Mouse (Mus musculus) forebrain, postnatal 0 days (tissue): ENCODE data around the gene Nop10. TPM values are rescaled to one million over a fixed set of nuclear protein-coding genes. Genes with fewer than 3 reads are reported as not detected.

Experiments used
- ATAC-seq: fragments of 200-750 bp; cut with Nextera tagmentation; 2 replicates; pipeline ENCODE4 v1.8.0; 2017; ENCODE audit warnings: mild to moderate bottlenecking, moderate library complexity
- DNase-seq: peaks from one replicate; pipeline ENCODE4 v3.0.0-alpha.2; 2015
- H3K27ac ChIP-seq: fragments of 300-500 bp; sonication (generic); 2 replicates; pipeline ENCODE4 v1.5.1; 2014; ENCODE audit warnings: low read depth, mild to moderate bottlenecking, antibody characterized with exemption, low read length, moderate library complexity, mixed read lengths
- H3K27me3 ChIP-seq: fragments of 300-500 bp; sonication (generic); 2 replicates; pipeline ENCODE4 v1.6.1; 2014; ENCODE audit warnings: mild to moderate bottlenecking, low read length, mixed read lengths; ENCODE audit not compliant: insufficient read depth
- H3K36me3 ChIP-seq: fragments of 300-500 bp; sonication (generic); 2 replicates; pipeline ENCODE4 v1.6.1; 2014; ENCODE audit warnings: mild to moderate bottlenecking, moderate library complexity; ENCODE audit not compliant: insufficient read depth
- H3K4me1 ChIP-seq: fragments of 300-500 bp; sonication (generic); 2 replicates; pipeline ENCODE4 v1.6.1; 2014; ENCODE audit warnings: antibody characterized with exemption; ENCODE audit not compliant: insufficient read depth
- H3K4me2 ChIP-seq: fragments of 300-500 bp; sonication (generic); 2 replicates; pipeline ENCODE4 v1.6.1; 2014; ENCODE audit warnings: low read depth, mild to moderate bottlenecking, moderate library complexity
- H3K4me3 ChIP-seq: fragments of 300-500 bp; sonication (generic); 2 replicates; pipeline ENCODE4 v1.5.1; 2014; ENCODE audit warnings: low read depth, low read length, mixed read lengths
- H3K9ac ChIP-seq: fragments of 300-500 bp; sonication (generic); 2 replicates; pipeline ENCODE4 v1.6.1; 2014; ENCODE audit warnings: mild to moderate bottlenecking
- H3K9me3 ChIP-seq: fragments of 300-500 bp; sonication (generic); 2 replicates; pipeline ENCODE4 v1.6.1; 2016; ENCODE audit warnings: low read length
- CTCF ChIP-seq: sonication (generic); IDR thresholded peaks from 2 replicates; pipeline ENCODE4 v1.5.1; 2016; ENCODE audit warnings: antibody characterized with exemption, control low read depth, low read depth
- WGBS: fragments of 180-500 bp; shearing (Covaris S2); extraction: QIAGEN DNeasy Blood & Tissue Kit; methylation state at CpG from one replicate; pipeline ENCODE4 v1.1.7; 2014; 5-methylcytosine and 5-hydroxymethylcytosine counted together
- polyA plus RNA-seq: library from polyadenylated mRNA; unstranded; fragments of >200 nt; fragmentation: Nextera tagmentation; extraction: Ambion mirVana; gene quantifications from 2 replicates; pipeline ENCODE4 v1.2.1, GENCODE M21; 2015
- total RNA-seq: library from RNA; depleted of rRNA; stranded (reverse); fragments of >200 nt; gene quantifications from 2 replicates; pipeline ENCODE4 v1.2.3, GENCODE M21; 2014

Gene Nop10
- total and polyA plus RNA-seq, 2 experiments from 2014 or later: 95.1 to 160 TPM

GRCm38 (mm10) chr2:112247323-112247722 lies 14.4 kb upstream of the Nop10 start:
- H3K9ac ChIP-seq: no peak overlapping the region
- WGBS: 86% methylated on average over 10 of the region's 10 CpGs
- H3K4me3 ChIP-seq: no peak overlapping the region
- no peak for TF ChIP-seq CTCF
- H3K4me2 ChIP-seq: no peak overlapping the region
- peaks cover 16% of the 10 kb centered on the region for H3K36me3 ChIP-seq
- no peaks in the 10 kb centered on the region for H3K27me3 ChIP-seq
- H3K9me3 ChIP-seq: no peaks in the 10 kb centered on the region
- no peaks in the 10 kb centered on the region for H3K4me1 ChIP-seq
- DNase-seq: no peak
- no peak overlapping the region for H3K27ac ChIP-seq
- no peak for ATAC-seq

- no peak for DNase-seq
- WGBS: 92% methylated on average over 10 of the region's 10 CpGs
- no peaks in the 10 kb centered on the region for H3K27me3 ChIP-seq
- no peaks in the 10 kb centered on the region for H3K4me1 ChIP-seq
- H3K9ac ChIP-seq: no peak overlapping the region
- H3K4me2 ChIP-seq: no peak overlapping the region
- no peak overlapping the region for H3K4me3 ChIP-seq
- H3K9me3 ChIP-seq: no peaks in the 10 kb centered on the region
- peaks cover 7% of the 10 kb centered on the region for H3K36me3 ChIP-seq
- no peak for ATAC-seq
- no peak overlapping the region for H3K27ac ChIP-seq
- TF ChIP-seq CTCF: no peak
Measured at GRCm38 (mm10) chr2:112249780-112250453, 11.8 kb upstream of the Nop10 start.

GRCm38 (mm10) chr2:112254675-112255515 lies 6.8 kb upstream of the Nop10 start:
- H3K9me3 ChIP-seq: no peaks in the 10 kb centered on the region
- no peaks in the 10 kb centered on the region for H3K4me1 ChIP-seq
- H3K4me3 ChIP-seq: no peak overlapping the region
- no peaks in the 10 kb centered on the region for H3K27me3 ChIP-seq
- no peak for DNase-seq
- no peak overlapping the region for H3K4me2 ChIP-seq
- no peaks in the 10 kb centered on the region for H3K36me3 ChIP-seq
- ATAC-seq: no peak
- no peak for TF ChIP-seq CTCF
- WGBS: 62% methylated on average over 7 of the region's 7 CpGs
- no peak overlapping the region for H3K27ac ChIP-seq
- no peak overlapping the region for H3K9ac ChIP-seq

GRCm38 (mm10) chr2:112259241-112259962 lies 2.3 kb upstream of the Nop10 start, which contains the start of gene Nutm1:
Nutm1 (minus strand) TSS chr2:112259291.
- Histone ChIP-seq H3K9me3 (no peaks in the 10 kb centered on the region), H3K9ac (no peak within 1 kb of the TSS), H3K36me3 (no peaks in the 10 kb centered on the region), H3K27ac (no peak within 1 kb of the TSS), H3K4me1 (peaks cover 11% of the 10 kb centered on the region; the same call in 1 of the 2 replicates), H3K27me3 (no peaks in the 10 kb centered on the region), H3K4me2 (no peak within 1 kb of the TSS), H3K4me3 (no peak within 1 kb of the TSS)
- ATAC-seq: no peak
- WGBS: 68% methylated on average over 10 of the region's 10 CpGs
- peak; percentile 15; the same call in 1 of the 2 replicates for TF ChIP-seq CTCF
- no peak for DNase-seq

GRCm38 (mm10) chr2:112262779-112263295 lies 1.1 kb downstream of the Nop10 start:
- H3K27ac ChIP-seq: no peak overlapping the region

GRCm38 (mm10) chr2:112264364-112264763 lies 2.6 kb downstream of the Nop10 start:
- Histone ChIP-seq H3K36me3 (no peaks in the 10 kb centered on the region), H3K4me1 (peaks cover 32% of the 10 kb centered on the region), H3K9me3 (no peaks in the 10 kb centered on the region), H3K4me3 (no peak overlapping the region), H3K27me3 (no peaks in the 10 kb centered on the region), H3K9ac (no peak overlapping the region), H3K27ac (no peak overlapping the region), H3K4me2 (no peak overlapping the region)
- no peak for TF ChIP-seq CTCF
- ATAC-seq (no peak), DNase-seq (no peak)
- 80% methylated on average over 4 of the region's 4 CpGs for WGBS

More at GRCm38 (mm10) chr2:112262779-112263295, 1.1 kb downstream of the Nop10 start:
- H3K9ac ChIP-seq: peak overlapping the region; percentile 50
- TF ChIP-seq CTCF: peak; percentile 50; the same call in 1 of the 2 replicates
- DNase-seq (peak; percentile 39), ATAC-seq (no peak)
- H3K36me3 ChIP-seq: no peaks in the 10 kb centered on the region
- 33% methylated on average over 4 of the region's 4 CpGs for WGBS
- H3K4me2 ChIP-seq: peak overlapping the region; percentile 53
- peak overlapping the region; percentile 60 for H3K4me3 ChIP-seq
- no peaks in the 10 kb centered on the region for H3K9me3 ChIP-seq
- peaks cover 22% of the 10 kb centered on the region for H3K4me1 ChIP-seq
- no peaks in the 10 kb centered on the region for H3K27me3 ChIP-seq
